Mouse (Mus musculus) forelimb bud, embryonic 11.5 days (tissue): ENCODE results near the gene Vps45.
"Not testable (repeated sequence)": the region's sequence is repeated elsewhere in the genome, so short reads cannot be mapped to it uniquely, and the experiment has no call there.

Source experiments
- DNase-seq: peaks from one replicate; pipeline ENCODE4 v3.0.0-alpha.2; 2012; ENCODE audit warnings: low read depth, low spot score

Vps45 gene

GRCm38 (mm10) chr3:95972251-95972872 is 85.9 kb downstream of the Vps45 start:
- no peak for DNase-seq

DNA sequence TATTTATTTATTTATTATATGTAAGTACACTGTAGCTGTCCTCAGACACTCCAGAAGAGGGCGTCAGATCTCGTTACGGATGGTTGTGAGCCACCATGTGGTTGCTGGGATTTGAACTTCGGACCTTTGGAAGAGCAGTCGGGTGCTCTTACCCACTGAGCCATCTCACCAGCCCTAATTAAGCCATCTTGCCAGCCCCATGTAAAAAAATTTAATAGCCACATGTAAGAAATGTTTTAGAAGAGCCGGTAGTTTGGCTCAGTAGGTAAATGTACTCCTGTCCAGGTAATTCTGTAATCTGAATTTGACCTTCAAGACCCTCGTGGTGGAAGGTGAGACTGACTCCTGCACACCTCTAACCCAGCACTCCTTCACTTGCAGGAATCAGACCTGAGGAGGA is 87.6 kb downstream of the Vps45 start:
- not testable (repeated sequence) for DNase-seq

GRCm38 (mm10) chr3:95969277-95969676 is 89.0 kb downstream of the Vps45 start:
- no peak for DNase-seq

GRCm38 (mm10) chr3:95965518-95966451 is 92.5 kb downstream of the Vps45 start:
- DNase-seq, result peak; percentile 55

DNA sequence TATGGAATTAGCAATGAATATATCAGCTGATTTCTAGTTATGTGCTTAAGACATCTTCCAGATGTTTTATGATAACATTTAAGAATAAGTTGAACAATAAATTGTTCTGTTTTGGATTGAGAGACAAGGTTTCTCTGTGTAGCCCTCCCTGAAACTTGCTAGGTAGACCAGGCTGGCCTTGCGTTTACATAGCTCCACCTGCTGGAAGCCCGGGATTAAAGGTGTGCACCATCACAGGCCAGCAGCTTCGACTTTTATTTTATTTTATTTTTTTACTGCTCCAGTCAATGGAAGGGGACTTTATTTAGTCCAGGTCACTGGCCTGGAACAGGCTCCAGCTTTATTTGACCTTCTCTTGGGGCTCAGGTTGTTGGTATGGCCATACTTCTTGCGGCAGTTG is 94.6 kb downstream of the Vps45 start:
- no peak for DNase-seq

- no peak for DNase-seq
Observed at GRCm38 (mm10) chr3:95963230-95963629, 95.0 kb downstream of the Vps45 start.

DNA sequence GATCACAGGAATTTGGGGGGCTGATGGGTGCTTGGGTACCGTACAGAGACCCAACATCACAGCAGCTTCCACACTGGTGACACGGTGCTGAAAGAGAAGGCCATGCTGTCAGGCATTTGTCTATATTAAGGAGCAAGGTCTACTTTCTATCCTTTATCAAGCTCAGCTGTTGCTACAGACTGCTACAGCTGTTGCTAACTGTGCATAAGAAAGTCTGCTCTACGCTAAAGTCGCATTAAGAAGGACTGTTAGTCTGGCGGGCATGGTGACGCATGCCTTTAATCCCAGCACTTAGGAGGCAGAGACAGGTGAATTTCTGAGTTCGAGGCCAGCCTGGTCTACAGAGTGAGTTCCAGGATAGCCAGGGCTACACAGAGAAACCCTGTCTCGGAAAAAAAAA is 96.1 kb downstream of the Vps45 start:
- not testable (repeated sequence) for DNase-seq

- no peak for DNase-seq
Observed at GRCm38 (mm10) chr3:95959807-95960206, 98.5 kb downstream of the Vps45 start.

- DNase-seq, result peak; percentile 25
Observed at GRCm38 (mm10) chr3:95959082-95959481, 99.2 kb downstream of the Vps45 start.

- DNase-seq, result no peak
Observed at GRCm38 (mm10) chr3:95957359-95958148, 100.7 kb downstream of the Vps45 start.

GRCm38 (mm10) chr3:95955318-95955717 is 102.9 kb downstream of the Vps45 start:
- DNase-seq, result no peak

DNA sequence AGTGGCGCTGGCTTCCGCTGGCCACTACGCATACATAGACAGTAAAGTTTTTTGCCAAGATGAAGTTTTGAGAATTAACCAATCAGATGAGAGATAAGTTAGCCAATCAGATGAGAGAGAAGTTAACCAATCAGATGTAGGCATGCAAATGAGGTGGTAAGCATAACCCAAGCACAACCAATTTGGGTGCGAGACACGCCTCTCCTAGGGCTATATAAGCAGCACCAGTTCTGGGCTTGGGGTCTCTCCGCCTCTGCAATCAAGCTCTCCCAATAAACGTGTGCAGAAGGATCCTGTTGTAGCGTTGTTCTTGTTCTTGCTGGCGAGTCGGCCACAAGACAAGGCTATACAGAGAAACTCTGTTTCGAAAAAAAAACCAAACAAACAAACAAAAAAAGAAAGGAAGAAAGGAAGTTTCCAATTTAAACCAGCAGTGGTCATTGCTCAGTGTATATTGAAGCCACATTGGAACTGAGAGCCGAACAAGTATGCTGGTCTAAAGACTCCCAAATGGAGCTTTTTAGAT is 103.6 kb downstream of the Vps45 start:
- DNase-seq, result not testable (repeated sequence)

DNA sequence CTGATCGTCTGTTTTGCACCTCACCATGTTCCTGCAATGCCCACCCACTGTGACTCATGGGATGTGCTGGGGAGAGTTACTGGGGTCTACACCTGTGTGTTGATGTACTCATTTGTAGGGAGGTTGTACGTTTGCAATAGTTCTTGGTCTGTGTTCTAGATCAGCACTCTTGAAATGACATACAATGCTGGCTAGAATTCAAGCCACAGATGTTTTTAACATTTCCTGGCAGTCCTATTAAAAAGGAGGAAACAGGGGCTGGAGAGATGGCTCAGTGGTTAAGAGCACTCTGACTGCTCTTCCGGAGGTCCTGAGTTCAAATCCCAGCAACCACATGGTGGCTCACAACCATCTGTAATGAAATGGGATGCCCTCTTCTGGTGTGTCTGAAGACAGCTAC is 104.7 kb downstream of the Vps45 start:
- DNase-seq, result no peak

DNA sequence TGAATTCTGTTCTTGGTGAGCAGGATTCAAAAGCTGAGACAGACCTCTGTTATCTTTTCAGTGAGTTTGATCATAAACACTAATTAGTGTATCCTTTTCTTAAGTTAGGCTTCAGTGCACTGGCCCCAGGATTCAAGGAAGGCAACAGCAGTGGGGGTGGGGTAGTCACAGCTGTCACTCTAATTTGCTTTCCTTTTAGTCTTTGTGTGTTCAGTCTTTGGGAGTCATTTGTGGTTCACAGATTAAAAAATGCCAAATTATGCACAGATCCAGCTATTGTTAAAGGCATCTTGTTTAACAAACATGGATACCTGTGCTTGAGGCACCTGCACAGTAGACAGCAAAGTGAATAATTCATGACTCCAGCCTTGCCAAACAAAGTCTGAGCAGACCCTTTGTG is 105.2 kb downstream of the Vps45 start:
- no peak for DNase-seq

DNA sequence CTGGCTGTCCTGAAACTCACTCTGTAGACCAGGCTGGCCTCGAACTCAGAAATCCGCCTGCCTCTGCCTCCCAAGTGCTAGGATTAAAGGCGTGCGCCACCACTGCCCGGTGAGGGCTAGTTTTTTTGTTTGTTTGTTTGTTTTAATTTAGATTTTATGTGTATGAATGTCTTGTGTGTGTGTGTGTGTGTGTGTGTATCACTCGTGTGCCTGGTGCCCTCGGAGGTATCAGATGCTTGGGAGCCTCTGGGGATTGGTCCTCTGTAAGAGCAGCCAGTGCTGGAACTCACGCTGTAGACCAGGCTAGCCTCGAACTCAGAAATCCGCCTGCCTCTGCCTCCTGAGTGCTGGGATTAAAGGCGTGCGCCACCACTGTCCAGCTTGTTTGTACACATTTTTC is 106.7 kb downstream of the Vps45 start:
- DNase-seq, result not testable (repeated sequence)

- DNase-seq, result peak; percentile 89
Observed at GRCm38 (mm10) chr3:95950763-95951551, 107.3 kb downstream of the Vps45 start.
